Mouse (Mus musculus): Measurements from ENCODE around the gene Skap1.

Gene Skap1

GRCm38 (mm10) chr11:96622782-96623181 lies 158.4 kb downstream of the Skap1 start:
- no peak for DNase-seq (ENCODE audit: low spot score in 2 of 2)

DNA sequence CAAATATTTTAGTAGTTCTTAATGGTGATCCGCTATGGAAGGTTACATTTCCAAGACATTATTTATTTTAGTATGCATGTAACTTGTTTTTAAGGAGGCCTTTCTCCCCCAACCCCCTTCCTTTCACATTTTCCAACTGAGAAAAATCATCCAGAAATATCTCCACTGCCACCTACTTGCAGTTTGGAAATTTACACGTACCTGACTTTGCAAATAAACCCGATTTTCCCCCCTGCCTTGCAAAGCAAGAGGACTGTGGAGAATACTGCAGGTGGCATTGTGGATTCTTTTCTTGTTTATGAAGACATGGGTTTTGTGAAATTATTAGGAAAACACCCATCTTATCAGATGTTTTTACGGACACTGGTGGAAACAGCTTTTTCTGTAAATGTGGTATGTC lies 160.0 kb downstream of the Skap1 start:
- DNase-seq (ENCODE audit: low spot score in 2 of 2): peak in 1 of 2 experiments; percentile 21

DNA sequence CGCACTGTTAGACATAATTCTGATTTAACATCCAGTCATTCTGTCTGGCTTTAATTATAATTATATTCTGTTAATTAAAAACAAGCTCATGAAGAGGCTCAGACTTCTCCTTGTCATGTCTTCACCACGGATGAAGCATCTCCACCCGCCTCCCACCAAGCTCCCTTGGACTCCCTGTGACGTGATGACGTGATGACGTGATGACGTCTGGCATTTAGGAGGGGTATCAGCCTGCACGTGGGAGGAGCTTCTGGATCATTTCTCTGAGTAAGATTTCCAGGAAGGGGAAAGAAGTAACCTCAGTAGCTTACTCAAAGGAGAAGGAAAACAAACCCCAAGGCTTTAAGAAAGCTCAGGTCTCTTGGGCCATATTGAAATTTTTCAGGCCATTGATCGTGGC lies 165.4 kb downstream of the Skap1 start:
- DNase-seq (ENCODE audit: low spot score in 2 of 2): peak in 1 of 2 experiments; percentile 10

- no peak for DNase-seq (ENCODE audit: low spot score in 2 of 2)
Measured at GRCm38 (mm10) chr11:96631521-96631920, 167.1 kb downstream of the Skap1 start.

GRCm38 (mm10) chr11:96637927-96638326 lies 173.5 kb downstream of the Skap1 start:
- no peak for DNase-seq (ENCODE audit: low spot score in 2 of 2)

- DNase-seq (ENCODE audit: low spot score in 2 of 2): no peak
Measured at GRCm38 (mm10) chr11:96639805-96640204, 175.4 kb downstream of the Skap1 start.

DNA sequence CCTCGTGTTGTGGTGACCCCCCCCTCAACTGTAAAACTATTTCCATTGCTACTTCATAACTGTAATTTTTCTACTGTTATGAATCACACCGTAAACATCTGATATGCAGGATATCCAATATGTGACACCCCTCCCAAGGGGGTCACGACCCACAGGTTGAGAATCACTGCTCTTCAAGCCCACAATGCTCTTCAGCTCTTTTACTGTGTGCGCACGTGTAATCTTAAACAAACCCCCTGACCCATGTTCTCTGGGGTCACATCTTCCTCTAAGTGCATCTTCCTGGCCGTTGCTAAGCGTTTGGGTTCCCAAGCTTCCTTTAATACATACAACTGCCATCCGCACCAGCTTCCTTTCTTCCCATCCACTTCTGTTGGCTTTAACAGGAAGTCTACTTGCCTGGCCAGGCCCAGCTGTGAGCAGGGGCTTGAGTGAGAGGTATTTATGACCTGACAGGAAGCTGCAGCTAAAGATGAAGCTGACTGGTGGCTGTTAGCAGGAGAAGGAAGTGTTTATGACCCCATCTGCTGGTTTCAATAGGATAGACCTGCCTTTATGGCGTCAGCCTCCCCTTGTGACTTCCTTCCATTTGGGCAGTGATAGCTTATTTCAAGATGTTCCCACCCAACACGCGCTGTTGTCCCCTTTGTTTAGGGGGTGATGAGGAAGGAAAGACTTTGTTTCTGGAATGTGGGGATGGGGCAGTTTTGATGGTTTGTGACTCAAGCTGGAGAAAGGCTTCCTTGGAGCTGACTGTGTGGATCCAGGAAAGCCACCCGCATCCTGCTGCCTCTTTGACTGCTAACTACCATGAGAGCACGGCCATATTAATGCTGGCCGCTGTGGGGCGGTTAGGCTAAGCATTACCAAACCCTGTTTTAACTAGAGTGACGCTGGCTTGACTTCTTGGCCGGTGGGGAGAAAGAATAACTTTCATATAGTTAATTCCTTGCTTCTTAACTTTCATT lies 178.1 kb downstream of the Skap1 start:
- no peak for DNase-seq (ENCODE audit: low spot score in 2 of 2)

- no peak for DNase-seq (ENCODE audit: low spot score in 2 of 2)
Measured at GRCm38 (mm10) chr11:96644969-96645368, 180.6 kb downstream of the Skap1 start.

GRCm38 (mm10) chr11:96645538-96646037 lies 181.2 kb downstream of the Skap1 start:
- DNase-seq (ENCODE audit: low spot score in 2 of 2): peak; percentile 52 to 59

DNA sequence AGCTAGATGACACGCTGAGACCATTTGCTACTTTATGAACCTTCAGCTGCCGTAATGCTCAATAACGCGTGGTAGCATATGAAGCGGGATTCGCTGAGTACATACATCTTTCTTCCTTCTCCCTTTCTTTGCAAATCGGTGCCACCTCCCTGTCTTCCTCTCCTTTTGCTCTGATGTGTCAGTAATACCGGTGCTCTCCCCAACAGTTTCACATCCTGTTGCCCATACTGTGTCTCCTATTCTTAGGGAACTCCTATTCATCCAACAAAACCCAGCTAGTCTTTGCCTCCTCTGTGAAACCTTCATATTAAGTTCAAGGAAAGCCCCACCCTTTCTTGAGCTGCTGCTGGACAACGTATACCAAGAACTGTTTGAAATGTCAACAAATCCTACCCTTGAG lies 187.5 kb downstream of the Skap1 start:
- DNase-seq (ENCODE audit: low spot score in 2 of 2): no peak

GRCm38 (mm10) chr11:96653867-96654266 lies 189.5 kb downstream of the Skap1 start:
- no peak for DNase-seq (ENCODE audit: low spot score in 2 of 2)

DNA sequence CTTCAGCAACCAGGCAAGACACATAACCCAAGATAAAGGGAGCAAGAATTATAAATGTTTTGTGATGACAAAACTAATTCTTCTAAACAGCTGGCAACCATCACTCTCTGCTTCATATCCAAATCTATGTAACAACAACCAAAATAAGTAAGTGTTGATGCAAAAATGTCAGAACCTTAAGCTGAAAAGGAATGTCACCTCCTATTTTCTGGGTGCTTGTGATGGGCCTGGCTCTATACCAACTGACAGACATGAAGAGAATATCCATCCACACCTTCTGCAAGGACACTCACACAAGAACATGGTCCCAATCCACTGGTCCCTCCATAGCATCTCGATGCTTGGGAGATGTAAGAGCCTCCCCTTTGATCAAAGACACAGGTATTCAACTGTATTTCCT lies 194.0 kb downstream of the Skap1 start:
- DNase-seq (ENCODE audit: low spot score in 2 of 2): no peak

- DNase-seq (ENCODE audit: low spot score in 2 of 2): no peak
Measured at GRCm38 (mm10) chr11:96666924-96667323, 202.5 kb downstream of the Skap1 start.

- no peak for DNase-seq (ENCODE audit: low spot score in 2 of 2)
Measured at GRCm38 (mm10) chr11:96668367-96668766, 204.0 kb downstream of the Skap1 start.

- DNase-seq (ENCODE audit: low spot score in 2 of 2): peak; percentile 55 to 58
Measured at GRCm38 (mm10) chr11:96673792-96674191, 209.4 kb downstream of the Skap1 start.

GRCm38 (mm10) chr11:96674786-96675365 lies 210.5 kb downstream of the Skap1 start:
- no peak for DNase-seq (ENCODE audit: low spot score in 2 of 2)

DNA sequence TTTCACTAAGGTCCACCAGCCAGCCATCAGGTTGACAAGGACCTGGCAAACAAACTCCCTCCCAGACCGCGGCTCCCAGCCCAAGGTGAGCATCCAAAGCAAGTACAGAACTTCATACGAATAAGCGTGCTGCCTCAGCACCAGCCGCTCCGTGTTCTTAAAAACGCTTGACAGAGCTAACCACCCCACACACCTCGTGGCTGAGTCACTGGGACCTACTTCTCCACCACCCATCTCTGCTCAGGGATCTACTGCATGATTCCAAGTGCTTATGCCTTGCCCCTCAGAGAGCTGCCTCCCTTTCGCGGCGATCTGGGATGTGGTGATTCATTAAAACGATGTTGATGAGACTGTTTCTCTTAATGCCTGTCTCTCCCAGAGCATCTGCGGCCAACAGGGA lies 213.6 kb downstream of the Skap1 start:
- DNase-seq (ENCODE audit: low spot score in 2 of 2): peak; percentile 9 to 35

- DNase-seq (ENCODE audit: low spot score in 2 of 2): peak in 1 of 2 experiments; percentile 39
Measured at GRCm38 (mm10) chr11:96679026-96679425, 214.6 kb downstream of the Skap1 start.

- DNase-seq (ENCODE audit: low spot score in 2 of 2): no peak
Measured at GRCm38 (mm10) chr11:96685381-96685780, 221.0 kb downstream of the Skap1 start.

- DNase-seq (ENCODE audit: low spot score in 2 of 2): no peak
Measured at GRCm38 (mm10) chr11:96686713-96687280, 222.4 kb downstream of the Skap1 start.

DNA sequence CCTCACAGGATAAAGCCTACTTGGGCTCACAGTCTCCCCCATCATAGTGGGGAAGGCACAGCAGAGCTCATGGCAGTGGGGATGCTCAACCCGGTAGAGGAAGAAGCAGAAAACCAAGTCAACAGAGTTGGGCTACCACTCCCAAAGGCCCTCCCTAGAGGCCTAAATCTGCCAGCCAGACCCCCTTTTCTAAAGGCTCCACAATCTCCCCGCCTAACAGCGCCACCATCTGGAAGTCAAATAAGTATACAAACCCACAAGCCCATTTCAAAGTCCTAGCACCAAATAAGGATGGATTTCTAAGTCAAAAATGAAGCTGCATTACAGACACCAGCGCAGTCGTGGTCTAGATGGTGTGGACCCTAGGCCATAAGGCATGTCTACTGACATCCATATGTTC lies 227.9 kb downstream of the Skap1 start:
- no peak for DNase-seq (ENCODE audit: low spot score in 2 of 2)

DNA sequence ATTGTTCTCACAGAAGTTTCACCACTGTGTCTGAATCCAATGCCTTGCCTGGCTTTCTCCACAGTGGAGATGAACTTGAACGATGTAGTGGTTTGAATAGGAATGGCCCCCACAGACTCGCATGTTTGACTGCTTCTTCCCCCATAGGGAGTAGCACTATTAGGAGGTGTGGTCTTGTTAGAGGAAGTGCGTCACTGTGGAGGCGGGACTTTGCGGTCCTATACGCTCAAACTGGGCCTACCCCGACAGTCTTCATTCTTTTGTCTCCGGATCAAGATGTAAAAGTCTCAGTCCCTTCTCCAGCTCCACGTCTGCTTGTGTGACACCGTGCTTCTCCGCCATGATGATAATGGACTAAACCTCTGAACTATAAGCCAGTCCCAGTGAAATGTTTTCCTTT lies 229.0 kb downstream of the Skap1 start:
- DNase-seq (ENCODE audit: low spot score in 2 of 2): no peak

- DNase-seq (ENCODE audit: low spot score in 2 of 2): no peak
Measured at GRCm38 (mm10) chr11:96694774-96695173, 230.4 kb downstream of the Skap1 start.
